Mouse (Mus musculus): Measurements from ENCODE around the gene Gm26566.
"Not testable (repeated sequence)": the region's sequence is repeated elsewhere in the genome, so short reads cannot be mapped to it uniquely, and the experiment has no call there.

Gm26566 gene

DNA sequence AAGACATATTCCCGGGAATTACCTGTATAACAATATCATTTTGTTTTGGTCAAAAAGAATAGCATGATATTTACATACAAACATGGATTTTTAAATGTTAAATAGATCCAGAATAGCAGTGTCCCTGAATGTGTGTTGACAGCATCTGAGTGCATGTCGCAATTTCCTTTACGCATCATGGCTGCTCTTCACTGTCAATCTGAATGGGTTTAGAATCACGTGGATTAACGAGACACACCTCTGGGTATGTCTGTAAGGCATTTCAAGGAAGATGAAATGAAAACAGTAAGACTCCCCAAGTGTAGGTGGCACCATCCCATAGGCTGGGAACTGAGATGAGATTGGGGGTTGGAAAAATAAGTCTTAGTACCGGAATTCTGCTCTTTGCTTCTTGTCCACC, 17.4 kb downstream of the Gm26566 start:
- DNase-seq (ENCODE audit: low read depth): no peak

DNA sequence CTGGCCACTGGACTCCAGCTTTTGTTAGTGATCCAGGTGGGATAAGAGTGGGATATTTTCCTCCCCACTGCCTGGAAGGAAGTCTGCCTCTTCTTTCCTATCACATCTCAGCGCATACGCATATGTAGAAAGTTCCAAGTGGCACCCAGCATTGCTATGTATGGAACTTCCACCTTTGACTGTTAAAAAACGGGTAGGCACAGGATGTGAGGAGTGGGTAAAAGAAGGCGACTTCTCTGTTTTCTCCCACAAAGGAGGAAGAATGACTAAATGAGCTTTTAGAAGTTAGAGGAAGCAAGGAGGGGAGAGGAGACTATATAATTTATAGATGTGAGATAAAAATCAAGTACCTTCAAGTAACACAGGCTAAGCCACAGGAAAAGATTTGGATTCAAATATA, 19.8 kb downstream of the Gm26566 start:
- DNase-seq (ENCODE audit: low read depth): no peak

DNA sequence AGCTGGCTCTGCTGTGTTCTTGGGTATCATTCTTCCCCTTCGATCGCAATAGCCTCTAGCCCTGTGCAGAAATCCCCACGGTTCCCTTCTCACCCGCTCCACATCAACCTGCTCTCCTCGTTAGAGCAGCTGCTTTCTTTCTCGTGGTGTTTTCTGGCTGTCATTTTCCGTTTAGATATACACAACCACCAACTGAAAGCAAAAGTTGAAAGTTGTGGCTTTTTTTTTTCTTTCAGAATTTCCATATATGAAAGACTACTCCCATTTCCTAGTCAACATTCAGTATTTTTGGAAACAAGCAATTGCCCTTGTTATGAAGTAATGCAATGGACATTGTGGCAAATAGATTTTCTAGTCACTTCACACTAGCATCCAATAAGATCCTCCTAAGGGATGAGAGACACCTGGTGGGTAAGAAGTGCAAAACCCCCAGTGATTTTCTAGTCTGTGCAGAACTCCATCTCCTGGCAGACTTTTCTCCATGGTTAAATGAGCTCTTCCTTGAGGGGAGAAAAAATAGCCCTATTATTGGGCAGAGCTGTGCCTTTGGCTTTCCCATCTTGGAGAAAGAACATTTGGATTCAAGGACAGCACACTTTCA, 21.3 kb downstream of the Gm26566 start:
- no peak for DNase-seq (ENCODE audit: low read depth)

GRCm38 (mm10) chr4:88744207-88744606, 22.6 kb downstream of the Gm26566 start:
- DNase-seq (ENCODE audit: low read depth): no peak

GRCm38 (mm10) chr4:88749926-88750325, 28.3 kb downstream of the Gm26566 start:
- DNase-seq (ENCODE audit: low read depth): no peak

- not testable (repeated sequence) for DNase-seq (ENCODE audit: low read depth)
These were observed 33.3 kb downstream of the Gm26566 start, which contains the start of gene Gm13271 for GRCm38 (mm10) chr4:88754818-88755340. TSS of gene Gm13271 (plus strand) at chr4:88754868.

DNA sequence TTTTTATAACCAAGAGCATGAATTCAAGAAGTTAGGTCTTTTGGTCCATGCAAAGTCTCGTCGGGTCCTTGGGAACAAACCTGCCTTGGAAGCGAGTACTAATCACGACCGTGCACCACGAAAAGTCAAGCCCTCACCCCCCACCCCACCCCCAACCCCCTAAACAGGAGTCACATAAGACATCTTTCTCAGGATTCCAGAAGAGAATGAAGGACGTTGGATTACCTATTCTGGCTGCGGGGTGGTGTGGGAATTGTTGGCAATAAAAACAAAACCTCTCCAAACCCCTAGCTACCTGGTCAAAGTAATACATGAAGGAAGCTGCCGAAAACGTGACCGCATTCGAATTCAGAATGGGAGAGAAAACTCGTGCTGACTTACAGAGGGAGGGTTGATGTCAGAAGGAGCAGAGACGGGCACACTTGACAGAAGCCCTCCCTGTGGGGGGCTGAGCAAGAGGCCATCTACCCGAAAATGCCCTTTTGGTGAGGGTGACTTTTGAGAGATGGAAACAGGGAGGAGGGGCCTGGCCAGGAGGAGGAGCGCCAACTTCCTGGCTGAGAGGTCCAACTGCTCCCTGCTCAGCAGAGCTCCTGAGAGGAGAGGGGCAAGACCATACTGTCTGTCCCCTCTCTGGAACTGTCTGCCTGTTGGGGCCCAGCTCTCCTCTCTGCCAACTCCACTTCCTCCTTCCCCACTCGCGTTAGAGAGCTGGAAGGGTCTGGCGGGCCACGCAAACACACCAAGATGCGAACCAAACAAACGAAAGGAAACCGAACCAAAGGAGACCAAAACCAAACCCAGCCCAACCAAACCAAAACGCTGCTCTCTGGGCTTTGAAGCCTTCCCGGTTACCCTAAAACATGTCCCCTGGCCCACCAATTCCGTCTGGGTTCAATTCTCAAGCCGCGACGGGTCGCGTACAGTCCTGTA, 35.2 kb downstream of the Gm26566 start:
- DNase-seq (ENCODE audit: low read depth): not testable (repeated sequence)

GRCm38 (mm10) chr4:88757628-88758031, 36.0 kb downstream of the Gm26566 start:
- not testable (repeated sequence) for DNase-seq (ENCODE audit: low read depth)

- DNase-seq (ENCODE audit: low read depth): not testable (repeated sequence)
These were observed 37.1 kb downstream of the Gm26566 start for GRCm38 (mm10) chr4:88758751-88759150.

GRCm38 (mm10) chr4:88759610-88760268, 38.1 kb downstream of the Gm26566 start, which contains the start of gene Gm13283:
TSS of gene Gm13283 (plus strand) at chr4:88760119.
- DNase-seq (ENCODE audit: low read depth): not testable (repeated sequence)

GRCm38 (mm10) chr4:88760431-88760830, 38.8 kb downstream of the Gm26566 start:
- not testable (repeated sequence) for DNase-seq (ENCODE audit: low read depth)

GRCm38 (mm10) chr4:88761776-88762175, 40.2 kb downstream of the Gm26566 start:
- not testable (repeated sequence) for DNase-seq (ENCODE audit: low read depth)

DNA sequence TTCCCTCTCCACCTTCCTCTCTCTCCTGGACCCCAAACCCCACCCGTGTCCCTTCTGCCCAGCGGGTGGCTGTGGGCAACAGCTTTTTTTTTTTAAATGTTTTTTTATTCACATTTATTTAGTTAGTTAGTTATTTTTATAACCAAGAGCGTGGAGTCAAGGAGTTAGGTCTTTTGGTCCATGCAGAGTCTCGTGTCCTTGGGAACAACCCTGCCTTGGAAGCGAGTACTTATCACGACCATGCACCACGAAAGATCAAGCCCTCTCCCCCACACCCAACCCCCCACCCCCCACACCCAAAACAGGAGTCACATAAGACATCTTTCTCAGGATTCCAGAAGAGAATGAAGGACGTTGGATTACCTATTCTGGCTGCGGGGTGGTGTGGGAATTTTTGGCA, 40.7 kb downstream of the Gm26566 start:
- not testable (repeated sequence) for DNase-seq (ENCODE audit: low read depth)

GRCm38 (mm10) chr4:88763384-88764018, 41.9 kb downstream of the Gm26566 start:
- not testable (repeated sequence) for DNase-seq (ENCODE audit: low read depth)
